Mouse (Mus musculus) embryonic facial prominence, embryonic 14.5 days (tissue): Measurements from ENCODE around the gene Ppp1cb. TPM values are rescaled to one million over a fixed set of nuclear protein-coding genes. Genes with fewer than 3 reads are reported as not detected.

Experiments used
- ATAC-seq: fragments of 200-750 bp; cut with Nextera tagmentation; 2 replicates; pipeline ENCODE4 v1.8.0; 2017; ENCODE audit warnings: low read depth, moderate number of reproducible peaks, moderate TSS enrichment
- DNase-seq: peaks from one replicate; pipeline ENCODE4 v3.0.0-alpha.2; 2015; ENCODE audit warnings: low spot score
- H3K27ac ChIP-seq: fragments of 300-500 bp; sonication (generic); replicated peaks from 2 replicates; pipeline ENCODE4 v1.5.1; 2014; ENCODE audit warnings: low read depth, mild to moderate bottlenecking, low read length, moderate library complexity
- H3K27me3 ChIP-seq: fragments of 300-500 bp; sonication (generic); replicated peaks from 2 replicates; pipeline ENCODE4 v1.6.1; 2014; ENCODE audit warnings: low read length; ENCODE audit not compliant: control insufficient read depth, insufficient read depth
- H3K36me3 ChIP-seq: fragments of 300-500 bp; sonication (generic); 2 replicates; pipeline ENCODE4 v1.6.1; 2014; ENCODE audit warnings: low read length, mixed read lengths; ENCODE audit not compliant: control insufficient read depth, insufficient read depth
- H3K4me1 ChIP-seq: fragments of 300-500 bp; sonication (generic); 2 replicates; pipeline ENCODE4 v1.6.1; 2014; ENCODE audit warnings: antibody characterized with exemption, low read length; ENCODE audit not compliant: control insufficient read depth, insufficient read depth
- H3K4me2 ChIP-seq: fragments of 300-500 bp; sonication (generic); 2 replicates; pipeline ENCODE4 v1.6.1; 2014; ENCODE audit warnings: low read depth, mild to moderate bottlenecking, low read length, moderate library complexity, mixed read lengths
- H3K4me3 ChIP-seq: fragments of 300-500 bp; sonication (generic); 2 replicates; pipeline ENCODE4 v1.5.1; 2014; ENCODE audit warnings: low read depth, mild to moderate bottlenecking, low read length
- H3K9ac ChIP-seq: fragments of 300-500 bp; sonication (generic); 2 replicates; pipeline ENCODE4 v1.6.1; 2014; ENCODE audit warnings: low read depth, mild to moderate bottlenecking, low read length, moderate library complexity, mixed read lengths
- H3K9me3 ChIP-seq: fragments of 300-500 bp; sonication (generic); 2 replicates; pipeline ENCODE4 v1.6.1; 2016; ENCODE audit warnings: low read length; ENCODE audit not compliant: control insufficient read depth
- WGBS: fragments of 180-500 bp; shearing (Covaris S2); extraction: QIAGEN DNeasy Blood & Tissue Kit; methylation state at CpG from one replicate; pipeline ENCODE4 v1.1.7; 2014; 5-methylcytosine and 5-hydroxymethylcytosine counted together
- polyA plus RNA-seq: library from polyadenylated mRNA; unstranded; fragments of >200 nt; fragmentation: Nextera tagmentation; extraction: Ambion mirVana; gene quantifications from 2 replicates; pipeline ENCODE4 v1.2.1, GENCODE M21; 2014

Ppp1cb gene
- 197 and 221 TPM in 2 replicates for polyA plus RNA-seq

GRCm38 (mm10) chr5:32458408-32459143 is at the start of gene Ppp1cb:
Gene Ppp1cb, plus strand, starts transcription at chr5:32458843.
- no peaks in the 10 kb centered on the region for H3K36me3 ChIP-seq
- H3K27ac ChIP-seq, result peak within 1 kb of the TSS; percentile 100
- 1% methylated on average over 47 of the region's 54 CpGs for WGBS
- H3K4me3 ChIP-seq, result peak within 1 kb of the TSS; percentile 87
- peak within 1 kb of the TSS; percentile 69 for H3K4me2 ChIP-seq
- H3K27me3 ChIP-seq, result no peaks in the 10 kb centered on the region
- peaks cover 6% of the 10 kb centered on the region; the same call in 1 of the 2 replicates for H3K4me1 ChIP-seq
- H3K9ac ChIP-seq, result peak within 1 kb of the TSS; percentile 99
- ATAC-seq, result peak; percentile 98
- H3K9me3 ChIP-seq, result no peaks in the 10 kb centered on the region
- peak; percentile 100 for DNase-seq

DNA sequence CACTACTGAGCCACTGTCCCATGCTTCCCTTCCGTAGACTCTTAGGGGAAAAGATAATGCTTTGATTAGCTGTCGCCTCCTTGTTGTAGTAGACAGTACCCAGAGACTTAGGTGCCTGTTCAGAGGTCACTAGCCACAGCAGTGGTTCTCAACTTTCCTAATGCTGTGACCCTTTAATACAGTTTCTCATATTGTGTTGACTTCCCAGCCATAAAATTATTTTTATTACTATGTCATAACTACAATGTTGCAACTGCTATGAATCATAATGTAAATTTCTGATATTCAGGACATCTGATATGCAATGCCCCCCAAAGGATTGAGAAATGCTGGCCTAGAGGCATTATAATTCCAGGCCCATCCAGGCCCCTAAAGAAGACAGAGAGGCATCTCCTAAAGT is 48.9 kb upstream of the Ppp1cb start:
- Histone ChIP-seq H3K27me3 (no peaks in the 10 kb centered on the region), H3K4me2 (no peak overlapping the region), H3K9ac (no peak overlapping the region), H3K9me3 (no peaks in the 10 kb centered on the region), H3K27ac (no peak overlapping the region), H3K36me3 (no peaks in the 10 kb centered on the region), H3K4me1 (peaks cover 32% of the 10 kb centered on the region), H3K4me3 (no peak overlapping the region)
- ATAC-seq (no peak), DNase-seq (no peak)
- 88% methylated on average over 2 of the region's 2 CpGs for WGBS

- DNase-seq (no peak), ATAC-seq (no peak)
- Histone ChIP-seq H3K36me3 (no peaks in the 10 kb centered on the region), H3K4me2 (no peak overlapping the region), H3K27ac (no peak overlapping the region), H3K4me3 (no peak overlapping the region), H3K4me1 (peaks cover 28% of the 10 kb centered on the region), H3K9me3 (no peaks in the 10 kb centered on the region), H3K9ac (no peak overlapping the region), H3K27me3 (no peaks in the 10 kb centered on the region)
- 62% methylated on average over 3 of the region's 3 CpGs for WGBS
These were observed 47.5 kb upstream of the Ppp1cb start for GRCm38 (mm10) chr5:32410954-32411688.

DNA sequence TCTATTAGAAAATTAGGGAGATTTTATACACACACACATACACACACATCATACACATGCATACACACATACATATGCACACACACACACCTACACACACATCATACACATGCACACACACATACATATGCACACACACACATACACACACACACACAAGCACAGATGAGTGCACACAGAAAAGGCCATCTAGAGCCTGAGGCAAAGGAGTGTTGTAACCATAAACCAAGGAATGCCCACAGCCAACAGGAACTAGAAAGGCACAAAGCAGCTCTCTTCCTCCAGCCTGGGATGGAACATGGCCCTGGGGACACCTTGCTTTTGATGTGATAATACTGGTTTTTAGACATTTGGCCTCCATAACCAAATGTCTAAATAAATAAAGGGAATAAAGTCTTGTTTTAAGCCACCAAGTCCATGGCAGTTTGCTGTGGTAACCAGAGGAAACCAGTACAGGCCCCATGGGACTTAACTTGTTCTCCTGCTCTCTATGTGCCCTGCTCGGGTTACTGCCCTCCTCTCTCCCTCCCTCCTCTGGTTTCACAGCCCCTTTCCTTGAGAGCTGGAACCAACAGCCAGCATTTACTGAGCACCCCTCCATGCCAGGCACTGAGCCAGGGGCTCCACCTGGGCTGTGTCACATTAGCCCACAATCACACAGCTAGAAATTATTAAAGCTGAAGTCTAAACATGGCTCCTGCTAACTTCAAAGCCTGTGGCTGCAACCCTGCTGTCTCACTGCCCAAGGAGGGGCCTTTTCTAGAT is 46.3 kb upstream of the Ppp1cb start:
- peak; percentile 94 for ATAC-seq
- H3K4me1 ChIP-seq, result peaks cover 34% of the 10 kb centered on the region
- H3K27me3 ChIP-seq, result no peaks in the 10 kb centered on the region
- WGBS, result 7% methylated on average over 1 of the region's 1 CpGs
- H3K4me3 ChIP-seq, result no peak overlapping the region
- H3K4me2 ChIP-seq, result no peak overlapping the region
- H3K9ac ChIP-seq, result no peak overlapping the region
- no peaks in the 10 kb centered on the region for H3K9me3 ChIP-seq
- DNase-seq, result peak; percentile 92
- peak overlapping the region; percentile 64 for H3K27ac ChIP-seq
- no peaks in the 10 kb centered on the region for H3K36me3 ChIP-seq

DNA sequence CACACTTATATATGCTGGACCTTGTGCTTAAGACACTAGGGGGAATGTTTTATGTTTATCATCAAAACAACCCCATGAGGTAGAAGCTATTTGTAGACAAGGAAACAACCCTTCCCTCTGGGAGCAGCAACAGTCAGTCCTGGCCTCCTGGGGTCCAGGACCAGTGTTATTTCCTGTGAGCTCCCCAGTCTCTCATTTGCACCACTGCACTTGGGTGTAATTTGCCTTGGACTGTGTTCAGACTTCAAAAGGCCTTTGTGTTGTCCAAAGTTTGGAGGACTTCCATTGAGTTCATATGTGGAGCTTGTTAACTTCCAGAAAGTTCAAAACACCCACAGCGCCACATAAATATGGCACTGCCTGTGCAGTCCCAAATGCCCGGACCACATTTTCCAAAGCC is 45.6 kb upstream of the Ppp1cb start:
- H3K4me3 ChIP-seq, result no peak overlapping the region
- H3K4me1 ChIP-seq, result peaks cover 34% of the 10 kb centered on the region
- H3K9ac ChIP-seq, result no peak overlapping the region
- no peaks in the 10 kb centered on the region for H3K27me3 ChIP-seq
- H3K36me3 ChIP-seq, result no peaks in the 10 kb centered on the region
- H3K9me3 ChIP-seq, result no peaks in the 10 kb centered on the region
- 32% methylated on average over 2 of the region's 2 CpGs for WGBS
- no peak overlapping the region for H3K4me2 ChIP-seq
- peak overlapping the region; percentile 64 for H3K27ac ChIP-seq
- DNase-seq (peak; percentile 68), ATAC-seq (no peak)

- no peak for ATAC-seq
- H3K27ac ChIP-seq, result peak overlapping the region; percentile 64; the same call in 1 of the 2 replicates
These were observed 45.1 kb upstream of the Ppp1cb start for GRCm38 (mm10) chr5:32413569-32413968.

GRCm38 (mm10) chr5:32414461-32414985 is 44.1 kb upstream of the Ppp1cb start:
- H3K9me3 ChIP-seq, result no peaks in the 10 kb centered on the region
- DNase-seq (no peak), ATAC-seq (no peak)
- no peaks in the 10 kb centered on the region for H3K27me3 ChIP-seq
- no peak overlapping the region for H3K4me2 ChIP-seq
- no peak overlapping the region for H3K4me3 ChIP-seq
- no peak overlapping the region for H3K9ac ChIP-seq
- H3K4me1 ChIP-seq, result peaks cover 34% of the 10 kb centered on the region
- 79% methylated on average over 5 of the region's 5 CpGs for WGBS
- no peaks in the 10 kb centered on the region for H3K36me3 ChIP-seq
- H3K27ac ChIP-seq, result peak overlapping the region; percentile 39; the same call in 1 of the 2 replicates

More at GRCm38 (mm10) chr5:32413569-32413968, 45.1 kb upstream of the Ppp1cb start:
- Histone ChIP-seq H3K4me2 (no peak overlapping the region), H3K9me3 (no peaks in the 10 kb centered on the region), H3K27me3 (no peaks in the 10 kb centered on the region), H3K9ac (no peak overlapping the region), H3K4me3 (no peak overlapping the region), H3K36me3 (no peaks in the 10 kb centered on the region), H3K4me1 (peaks cover 34% of the 10 kb centered on the region)
- 47% methylated on average over 2 of the region's 2 CpGs for WGBS
- peak; percentile 51 for DNase-seq

- Histone ChIP-seq H3K4me2 (no peak overlapping the region), H3K27ac (no peak overlapping the region), H3K9ac (no peak overlapping the region), H3K4me1 (peaks cover 34% of the 10 kb centered on the region), H3K9me3 (no peaks in the 10 kb centered on the region), H3K27me3 (no peaks in the 10 kb centered on the region), H3K36me3 (no peaks in the 10 kb centered on the region), H3K4me3 (no peak overlapping the region)
- ATAC-seq, result no peak
- DNase-seq, result no peak
- WGBS, result 92% methylated on average over 6 of the region's 6 CpGs
These were observed 43.1 kb upstream of the Ppp1cb start for GRCm38 (mm10) chr5:32415554-32415953.
